Mouse (Mus musculus): ENCODE measurements around the gene Cpa1. TPM values are rescaled to one million over a fixed set of nuclear protein-coding genes. Genes with fewer than 3 reads are reported as not detected.

Gene Cpa1
- polyA plus RNA-seq, 1 experiment from 2014 or later, result 1.7 TPM

GRCm38 (mm10) chr6:30679567-30679966, 40.5 kb downstream of the Cpa1 start:
- no peak overlapping the region for H3K9ac ChIP-seq (ENCODE audit: low read depth, low read length)
- 73% methylated on average over 5 of the region's 5 CpGs for WGBS
- H3K36me3 ChIP-seq (ENCODE audit: control insufficient read depth, insufficient read depth, low read length), result no peaks in the 10 kb centered on the region
- no peaks in the 10 kb centered on the region for H3K9me3 ChIP-seq (ENCODE audit: control insufficient read depth, low read length)
- peaks cover 58% of the 10 kb centered on the region for H3K4me1 ChIP-seq (ENCODE audit: control insufficient read depth, insufficient read depth, low read length)
- DNase-seq (ENCODE audit: low spot score), result no peak
- peak overlapping the region; percentile 24 for H3K27ac ChIP-seq (replicated peaks; ENCODE audit: low read depth, low read length)
- no peaks in the 10 kb centered on the region for H3K27me3 ChIP-seq (replicated peaks; ENCODE audit: control insufficient read depth, insufficient read depth, low read length)
- H3K4me3 ChIP-seq (ENCODE audit: low read depth, low read length), result no peak overlapping the region
- no peak for ATAC-seq (ENCODE audit: low read depth)
- no peak overlapping the region for H3K4me2 ChIP-seq (ENCODE audit: low read depth, low read length)

GRCm38 (mm10) chr6:30680442-30680841, 41.4 kb downstream of the Cpa1 start:
- peak; percentile 84 for DNase-seq (ENCODE audit: low spot score)
- Histone ChIP-seq H3K27ac (replicated peaks; ENCODE audit: low read depth, low read length) (peak overlapping the region; percentile 24; the same call in 1 of the 2 replicates), H3K4me1 (ENCODE audit: control insufficient read depth, insufficient read depth, low read length) (peaks cover 50% of the 10 kb centered on the region), H3K27me3 (replicated peaks; ENCODE audit: control insufficient read depth, insufficient read depth, low read length) (no peaks in the 10 kb centered on the region), H3K36me3 (ENCODE audit: control insufficient read depth, insufficient read depth, low read length) (no peaks in the 10 kb centered on the region), H3K4me2 (ENCODE audit: low read depth, low read length) (no peak overlapping the region), H3K4me3 (ENCODE audit: low read depth, low read length) (no peak overlapping the region), H3K9me3 (ENCODE audit: control insufficient read depth, low read length) (no peaks in the 10 kb centered on the region), H3K9ac (ENCODE audit: low read depth, low read length) (no peak overlapping the region)
- 46% methylated on average over 7 of the region's 7 CpGs for WGBS
- ATAC-seq (ENCODE audit: low read depth), result peak; percentile 28; the same call in 1 of the 2 replicates

- peaks cover 35% of the 10 kb centered on the region for H3K4me1 ChIP-seq (ENCODE audit: control insufficient read depth, insufficient read depth, low read length)
- DNase-seq (ENCODE audit: low spot score), result peak; percentile 95
- no peak overlapping the region for H3K4me3 ChIP-seq (ENCODE audit: low read depth, low read length)
- peak; percentile 93 for ATAC-seq (ENCODE audit: low read depth)
- H3K9ac ChIP-seq (ENCODE audit: low read depth, low read length), result peak overlapping the region; percentile 44
- no peaks in the 10 kb centered on the region for H3K9me3 ChIP-seq (ENCODE audit: control insufficient read depth, low read length)
- H3K27ac ChIP-seq (replicated peaks; ENCODE audit: low read depth, low read length), result peak overlapping the region; percentile 88
- peak overlapping the region; percentile 16 for H3K4me2 ChIP-seq (ENCODE audit: low read depth, low read length)
- no peaks in the 10 kb centered on the region for H3K36me3 ChIP-seq (ENCODE audit: control insufficient read depth, insufficient read depth, low read length)
- H3K27me3 ChIP-seq (replicated peaks; ENCODE audit: control insufficient read depth, insufficient read depth, low read length), result no peaks in the 10 kb centered on the region
- 26% methylated on average over 13 of the region's 13 CpGs for WGBS
Measured at GRCm38 (mm10) chr6:30681935-30682900, 43.2 kb downstream of the Cpa1 start.

- Histone ChIP-seq H3K36me3 (ENCODE audit: control insufficient read depth, insufficient read depth, low read length) (no peaks in the 10 kb centered on the region), H3K4me1 (ENCODE audit: control insufficient read depth, insufficient read depth, low read length) (peaks cover 27% of the 10 kb centered on the region), H3K4me2 (ENCODE audit: low read depth, low read length) (no peak overlapping the region), H3K4me3 (ENCODE audit: low read depth, low read length) (no peak overlapping the region), H3K9me3 (ENCODE audit: control insufficient read depth, low read length) (no peaks in the 10 kb centered on the region), H3K9ac (ENCODE audit: low read depth, low read length) (no peak overlapping the region), H3K27me3 (replicated peaks; ENCODE audit: control insufficient read depth, insufficient read depth, low read length) (no peaks in the 10 kb centered on the region), H3K27ac (replicated peaks; ENCODE audit: low read depth, low read length) (no peak overlapping the region)
- WGBS, result 88% methylated on average over 1 of the region's 1 CpGs
- DNase-seq (ENCODE audit: low spot score) (no peak), ATAC-seq (ENCODE audit: low read depth) (no peak)
Measured at GRCm38 (mm10) chr6:30684570-30684969, 45.6 kb downstream of the Cpa1 start.

GRCm38 (mm10) chr6:30687198-30687597, 48.2 kb downstream of the Cpa1 start:
- peaks cover 11% of the 10 kb centered on the region; the same call in 1 of the 2 replicates for H3K4me1 ChIP-seq (ENCODE audit: control insufficient read depth, insufficient read depth, low read length)
- 84% methylated on average over 7 of the region's 7 CpGs for WGBS
- H3K9ac ChIP-seq (ENCODE audit: low read depth, low read length), result no peak overlapping the region
- H3K27ac ChIP-seq (replicated peaks; ENCODE audit: low read depth, low read length), result no peak overlapping the region
- no peak overlapping the region for H3K4me3 ChIP-seq (ENCODE audit: low read depth, low read length)
- no peaks in the 10 kb centered on the region for H3K9me3 ChIP-seq (ENCODE audit: control insufficient read depth, low read length)
- H3K27me3 ChIP-seq (replicated peaks; ENCODE audit: control insufficient read depth, insufficient read depth, low read length), result no peaks in the 10 kb centered on the region
- no peaks in the 10 kb centered on the region for H3K36me3 ChIP-seq (ENCODE audit: control insufficient read depth, insufficient read depth, low read length)
- ATAC-seq (ENCODE audit: low read depth) (no peak), DNase-seq (ENCODE audit: low spot score) (no peak)
- H3K4me2 ChIP-seq (ENCODE audit: low read depth, low read length), result no peak overlapping the region

GRCm38 (mm10) chr6:30692826-30693225, 53.8 kb downstream of the Cpa1 start:
- 65% methylated on average over 5 of the region's 5 CpGs for WGBS
- Histone ChIP-seq H3K27ac (replicated peaks; ENCODE audit: low read depth, low read length) (peak overlapping the region; percentile 95), H3K4me3 (ENCODE audit: low read depth, low read length) (peak overlapping the region; percentile 54), H3K4me1 (ENCODE audit: control insufficient read depth, insufficient read depth, low read length) (peaks cover 10% of the 10 kb centered on the region; the same call in 1 of the 2 replicates), H3K27me3 (replicated peaks; ENCODE audit: control insufficient read depth, insufficient read depth, low read length) (no peaks in the 10 kb centered on the region), H3K36me3 (ENCODE audit: control insufficient read depth, insufficient read depth, low read length) (no peaks in the 10 kb centered on the region), H3K9ac (ENCODE audit: low read depth, low read length) (peak overlapping the region; percentile 78), H3K9me3 (ENCODE audit: control insufficient read depth, low read length) (no peaks in the 10 kb centered on the region), H3K4me2 (ENCODE audit: low read depth, low read length) (peak overlapping the region; percentile 74)
- DNase-seq (ENCODE audit: low spot score) (no peak), ATAC-seq (ENCODE audit: low read depth) (no peak)

GRCm38 (mm10) chr6:30693350-30693991, 54.5 kb downstream of the Cpa1 start, which contains the start of gene Cep41:
Gene Cep41 (minus strand): TSS chr6:30693749.
- Histone ChIP-seq H3K9me3 (ENCODE audit: control insufficient read depth, low read length) (no peaks in the 10 kb centered on the region), H3K27ac (replicated peaks; ENCODE audit: low read depth, low read length) (peak within 1 kb of the TSS; percentile 95), H3K4me1 (ENCODE audit: control insufficient read depth, insufficient read depth, low read length) (peaks cover 16% of the 10 kb centered on the region; the same call in 1 of the 2 replicates), H3K36me3 (ENCODE audit: control insufficient read depth, insufficient read depth, low read length) (no peaks in the 10 kb centered on the region), H3K27me3 (replicated peaks; ENCODE audit: control insufficient read depth, insufficient read depth, low read length) (no peaks in the 10 kb centered on the region), H3K4me2 (ENCODE audit: low read depth, low read length) (peak within 1 kb of the TSS; percentile 74), H3K9ac (ENCODE audit: low read depth, low read length) (peak within 1 kb of the TSS; percentile 78), H3K4me3 (ENCODE audit: low read depth, low read length) (peak within 1 kb of the TSS; percentile 54)
- 2% methylated on average over 39 of the region's 52 CpGs for WGBS
- ATAC-seq (ENCODE audit: low read depth), result peak; percentile 98
- peak; percentile 98 for DNase-seq (ENCODE audit: low spot score)

- Histone ChIP-seq H3K9me3 (ENCODE audit: control insufficient read depth, low read length) (no peaks in the 10 kb centered on the region), H3K9ac (ENCODE audit: low read depth, low read length) (peak overlapping the region; percentile 78; the same call in 1 of the 2 replicates), H3K4me2 (ENCODE audit: low read depth, low read length) (peak overlapping the region; percentile 74), H3K4me3 (ENCODE audit: low read depth, low read length) (peak overlapping the region; percentile 54; the same call in 1 of the 2 replicates), H3K36me3 (ENCODE audit: control insufficient read depth, insufficient read depth, low read length) (no peaks in the 10 kb centered on the region), H3K27me3 (replicated peaks; ENCODE audit: control insufficient read depth, insufficient read depth, low read length) (no peaks in the 10 kb centered on the region), H3K27ac (replicated peaks; ENCODE audit: low read depth, low read length) (peak overlapping the region; percentile 95), H3K4me1 (ENCODE audit: control insufficient read depth, insufficient read depth, low read length) (peaks cover 16% of the 10 kb centered on the region; the same call in 1 of the 2 replicates)
- ATAC-seq (ENCODE audit: low read depth) (no peak), DNase-seq (ENCODE audit: low spot score) (no peak)
- 41% methylated on average over 6 of the region's 6 CpGs for WGBS
Measured at GRCm38 (mm10) chr6:30694209-30694608, 55.2 kb downstream of the Cpa1 start.

Data from embryonic facial prominence, embryonic 14.5 days (tissue).